Mouse (Mus musculus) cortical plate, adult 2 months (tissue): ENCODE results near the gene Gxylt2.

Experiments
- CTCF ChIP-seq: fragments of 200-500 bp; IDR thresholded peaks from 2 replicates; pipeline ENCODE4 v1.5.1; 2011; ENCODE audit warnings: mild to moderate bottlenecking, control low read depth, low read length; ENCODE audit not compliant: insufficient read depth; ENCODE audit errors: extremely low read depth
- POLR2A ChIP-seq: fragments of 200-500 bp; IDR thresholded peaks from 2 replicates; pipeline ENCODE4 v1.6.1; 2011; ENCODE audit warnings: mild to moderate bottlenecking, low read length, control low read depth; ENCODE audit not compliant: insufficient read depth; ENCODE audit errors: extremely low read depth

DNA sequence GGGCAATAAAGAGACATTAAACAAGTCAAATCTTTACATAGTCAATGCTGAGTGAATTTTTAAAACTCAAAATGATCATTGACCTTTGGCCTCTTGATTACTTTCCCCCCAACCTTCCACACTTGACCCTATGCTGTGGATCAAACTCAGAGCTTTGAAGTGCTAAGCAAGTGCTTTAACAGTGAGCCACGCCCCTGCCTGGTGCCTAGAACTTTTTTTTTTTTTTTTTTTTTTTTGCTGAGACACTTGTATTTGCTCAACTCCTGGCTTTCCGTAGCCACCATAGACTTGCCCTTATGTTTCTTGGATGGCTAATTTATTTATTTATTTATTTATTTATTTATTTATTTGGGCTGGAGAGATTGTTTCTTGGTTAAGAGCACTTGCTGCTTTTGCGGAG is 98.7 kb downstream of the Gxylt2 start:
- TF ChIP-seq POLR2A (no peak), CTCF (no peak)
